Mouse (Mus musculus): ENCODE measurements around the gene Zfpm1. TPM values are rescaled to one million over a fixed set of nuclear protein-coding genes. Genes with fewer than 3 reads are reported as not detected.

Zfpm1 gene
- polyA plus RNA-seq, 1 experiment = 35.2 TPM

GRCm38 (mm10) chr8:122326114-122326542, 44.2 kb downstream of the Zfpm1 start:
- peaks cover 13% of the 10 kb centered on the region for H3K4me1 ChIP-seq (ENCODE audit: control insufficient read depth, insufficient read depth, low read length)

GRCm38 (mm10) chr8:122329072-122329471, 47.1 kb downstream of the Zfpm1 start:
- no peaks in the 10 kb centered on the region for H3K36me3 ChIP-seq (ENCODE audit: control insufficient read depth, insufficient read depth, low read length)
- no peak overlapping the region for H3K4me3 ChIP-seq (ENCODE audit: control insufficient read depth, low read depth, low read length)
- peaks cover 13% of the 10 kb centered on the region for H3K4me1 ChIP-seq (ENCODE audit: control insufficient read depth, insufficient read depth, low read length)
- no peak overlapping the region for H3K27ac ChIP-seq (ENCODE audit: control insufficient read depth, insufficient read depth, low read depth, low read length)
- no peak for TF ChIP-seq CTCF (IDR thresholded peaks at IDR 0.05; ENCODE audit: control insufficient read depth, insufficient read depth, insufficient replicate concordance, low read depth, low read length)
- TF ChIP-seq POLR2A (IDR thresholded peaks at IDR 0.05; ENCODE audit: control insufficient read depth, low read depth, low read length) = no peak
- no peaks in the 10 kb centered on the region for H3K27me3 ChIP-seq (ENCODE audit: control insufficient read depth, insufficient read depth, low read length)

More at GRCm38 (mm10) chr8:122326114-122326542, 44.2 kb downstream of the Zfpm1 start:
- no peaks in the 10 kb centered on the region for H3K27me3 ChIP-seq (ENCODE audit: control insufficient read depth, insufficient read depth, low read length)
- no peak overlapping the region for H3K4me3 ChIP-seq (ENCODE audit: control insufficient read depth, low read depth, low read length)
- no peak overlapping the region for H3K27ac ChIP-seq (ENCODE audit: control insufficient read depth, insufficient read depth, low read depth, low read length)
- no peak for TF ChIP-seq POLR2A (IDR thresholded peaks at IDR 0.05; ENCODE audit: control insufficient read depth, low read depth, low read length)
- no peak for TF ChIP-seq CTCF (IDR thresholded peaks at IDR 0.05; ENCODE audit: control insufficient read depth, insufficient read depth, insufficient replicate concordance, low read depth, low read length)
- H3K36me3 ChIP-seq (ENCODE audit: control insufficient read depth, insufficient read depth, low read length) = no peaks in the 10 kb centered on the region

- Histone ChIP-seq H3K36me3 (ENCODE audit: control insufficient read depth, insufficient read depth, low read length) (no peaks in the 10 kb centered on the region), H3K4me1 (ENCODE audit: control insufficient read depth, insufficient read depth, low read length) (peaks cover 7% of the 10 kb centered on the region), H3K27me3 (ENCODE audit: control insufficient read depth, insufficient read depth, low read length) (no peaks in the 10 kb centered on the region), H3K4me3 (ENCODE audit: control insufficient read depth, low read depth, low read length) (no peak overlapping the region), H3K27ac (ENCODE audit: control insufficient read depth, insufficient read depth, low read depth, low read length) (no peak overlapping the region)
- TF ChIP-seq POLR2A (IDR thresholded peaks at IDR 0.05; ENCODE audit: control insufficient read depth, low read depth, low read length) (no peak), CTCF (IDR thresholded peaks at IDR 0.05; ENCODE audit: control insufficient read depth, insufficient read depth, insufficient replicate concordance, low read depth, low read length) (no peak)
Measured at GRCm38 (mm10) chr8:122329553-122330239, 47.8 kb downstream of the Zfpm1 start.

- Histone ChIP-seq H3K27me3 (ENCODE audit: control insufficient read depth, insufficient read depth, low read length) (no peaks in the 10 kb centered on the region), H3K4me1 (ENCODE audit: control insufficient read depth, insufficient read depth, low read length) (peaks cover 12% of the 10 kb centered on the region), H3K27ac (ENCODE audit: control insufficient read depth, insufficient read depth, low read depth, low read length) (no peak overlapping the region), H3K4me3 (ENCODE audit: control insufficient read depth, low read depth, low read length) (no peak overlapping the region), H3K36me3 (ENCODE audit: control insufficient read depth, insufficient read depth, low read length) (no peaks in the 10 kb centered on the region)
- TF ChIP-seq CTCF (IDR thresholded peaks at IDR 0.05; ENCODE audit: control insufficient read depth, insufficient read depth, insufficient replicate concordance, low read depth, low read length) (no peak), POLR2A (IDR thresholded peaks at IDR 0.05; ENCODE audit: control insufficient read depth, low read depth, low read length) (no peak)
Measured at GRCm38 (mm10) chr8:122330446-122331133, 48.6 kb downstream of the Zfpm1 start.

GRCm38 (mm10) chr8:122331134-122331523, 49.2 kb downstream of the Zfpm1 start:
- H3K4me1 ChIP-seq (ENCODE audit: control insufficient read depth, insufficient read depth, low read length) = peaks cover 16% of the 10 kb centered on the region
- TF ChIP-seq POLR2A (IDR thresholded peaks at IDR 0.05; ENCODE audit: control insufficient read depth, low read depth, low read length) (no peak), CTCF (IDR thresholded peaks at IDR 0.05; ENCODE audit: control insufficient read depth, insufficient read depth, insufficient replicate concordance, low read depth, low read length) (no peak)

GRCm38 (mm10) chr8:122332753-122333506, 51.0 kb downstream of the Zfpm1 start:
- Histone ChIP-seq H3K36me3 (ENCODE audit: control insufficient read depth, insufficient read depth, low read length) (no peaks in the 10 kb centered on the region), H3K27ac (ENCODE audit: control insufficient read depth, insufficient read depth, low read depth, low read length) (no peak overlapping the region), H3K4me3 (ENCODE audit: control insufficient read depth, low read depth, low read length) (peak overlapping the region; percentile 47), H3K27me3 (ENCODE audit: control insufficient read depth, insufficient read depth, low read length) (no peaks in the 10 kb centered on the region), H3K4me1 (ENCODE audit: control insufficient read depth, insufficient read depth, low read length) (peaks cover 27% of the 10 kb centered on the region)
- no peak for TF ChIP-seq POLR2A (IDR thresholded peaks at IDR 0.05; ENCODE audit: control insufficient read depth, low read depth, low read length)
- TF ChIP-seq CTCF (IDR thresholded peaks at IDR 0.05; ENCODE audit: control insufficient read depth, insufficient read depth, insufficient replicate concordance, low read depth, low read length) = peak; percentile 91

More at GRCm38 (mm10) chr8:122331134-122331523, 49.2 kb downstream of the Zfpm1 start:
- Histone ChIP-seq H3K36me3 (ENCODE audit: control insufficient read depth, insufficient read depth, low read length) (no peaks in the 10 kb centered on the region), H3K27ac (ENCODE audit: control insufficient read depth, insufficient read depth, low read depth, low read length) (no peak overlapping the region), H3K27me3 (ENCODE audit: control insufficient read depth, insufficient read depth, low read length) (no peaks in the 10 kb centered on the region), H3K4me3 (ENCODE audit: control insufficient read depth, low read depth, low read length) (no peak overlapping the region)

GRCm38 (mm10) chr8:122333531-122333930, 51.6 kb downstream of the Zfpm1 start:
- Histone ChIP-seq H3K27me3 (ENCODE audit: control insufficient read depth, insufficient read depth, low read length) (no peaks in the 10 kb centered on the region), H3K36me3 (ENCODE audit: control insufficient read depth, insufficient read depth, low read length) (no peaks in the 10 kb centered on the region), H3K4me3 (ENCODE audit: control insufficient read depth, low read depth, low read length) (no peak overlapping the region), H3K27ac (ENCODE audit: control insufficient read depth, insufficient read depth, low read depth, low read length) (no peak overlapping the region), H3K4me1 (ENCODE audit: control insufficient read depth, insufficient read depth, low read length) (peaks cover 27% of the 10 kb centered on the region)
- TF ChIP-seq POLR2A (IDR thresholded peaks at IDR 0.05; ENCODE audit: control insufficient read depth, low read depth, low read length) (no peak), CTCF (IDR thresholded peaks at IDR 0.05; ENCODE audit: control insufficient read depth, insufficient read depth, insufficient replicate concordance, low read depth, low read length) (no peak)

Data from testis, adult 2 months (tissue).